Mouse (Mus musculus) left cerebral cortex, adult 2 months (tissue): ENCODE measurements around the gene Fam169b. TPM values are rescaled to one million over a fixed set of nuclear protein-coding genes. Genes with fewer than 3 reads are reported as not detected.

Experiments
- DNase-seq, 2 experiments: peaks; one replicate each; pipeline ENCODE4 v3.0.0; 2021 to 2022; ENCODE audit warnings: low spot score in 2 of 2, mixed read lengths in 1 of 2; ENCODE audit errors: extremely low spot score in 1 of 2
- H3K27ac ChIP-seq: fragments of 200-600 bp; 2 replicates; pipeline ENCODE4 v1.8.1; 2022
- H3K4me3 ChIP-seq: fragments of 200-600 bp; 2 replicates; pipeline ENCODE4 v1.8.1; 2022
- CTCF ChIP-seq: fragments of 200-600 bp; IDR thresholded peaks from 2 replicates; pipeline ENCODE4 v1.8.1; 2022; ENCODE audit warnings: antibody characterized with exemption, mild to moderate bottlenecking, moderate library complexity
- intact Hi-C: fragments of 180-260 bp; cut with DNase I; formaldehyde crosslinking; loops from one replicate; pipeline ENCODE4 v1.15.1; 2025
- long read RNA-seq, 2 experiments: library from polyadenylated mRNA; stranded (forward); transcript quantifications; one replicate each; pipeline ENCODE4 v2.0.0; 2021; ENCODE audit warnings: borderline mapping rate in 2 of 2
- total RNA-seq, 2 experiments: library from RNA; stranded (reverse); gene quantifications; 2 replicates each; pipeline ENCODE4 v1.2.3; 2021

Fam169b gene
- 1 to 10 TPM in 1 of 2 experiments, under 1 TPM in 1; 0.63 to 1.4 TPM for total RNA-seq
- long read RNA-seq, experiment 1, partial matches to known transcripts, result 1 of 3 reads
- long read RNA-seq, experiment 1, other reads (novel, unspliced or antisense), result 2 of 3 reads
- long read RNA-seq, experiment 2, partial matches to known transcripts, result 0 of 2 reads
- long read RNA-seq, experiment 2, other reads (novel, unspliced or antisense), result 2 of 2 reads

GRCm38 (mm10) chr7:68273515-68273914 lies at the start of gene Fam169b:
Gene Fam169b, plus strand, starts transcription at chr7:68273839.
- Histone ChIP-seq H3K4me3 (no peak within 1 kb of the TSS), H3K27ac (no peak within 1 kb of the TSS)
- DNase-seq, result no peak
- intact Hi-C loops, result no loop called here
- TF ChIP-seq CTCF, result no peak

GRCm38 (mm10) chr7:68224006-68224405 lies 49.6 kb upstream of the Fam169b start:
- intact Hi-C loops, result loop anchor here (5.0 kb wide), 1 partner anchor 78 kb away; no protein-coding TSS in a partner anchor
- H3K27ac ChIP-seq, result no peak overlapping the region
- TF ChIP-seq CTCF, result no peak
- no peak for DNase-seq
- H3K4me3 ChIP-seq, result no peak overlapping the region

GRCm38 (mm10) chr7:68225427-68226054 lies 48.1 kb upstream of the Fam169b start:
- TF ChIP-seq CTCF, result no peak
- Histone ChIP-seq H3K4me3 (no peak overlapping the region), H3K27ac (no peak overlapping the region)
- intact Hi-C loops, result no loop called here
- DNase-seq, result peak in 1 of 2 experiments; percentile 41

GRCm38 (mm10) chr7:68227021-68227420 lies 46.6 kb upstream of the Fam169b start:
- intact Hi-C loops, result no loop called here
- no peak for DNase-seq
- TF ChIP-seq CTCF, result no peak
- H3K4me3 ChIP-seq, result no peak overlapping the region
- no peak overlapping the region for H3K27ac ChIP-seq

- intact Hi-C loops, result no loop called here
- Histone ChIP-seq H3K4me3 (no peak overlapping the region), H3K27ac (no peak overlapping the region)
- DNase-seq, result no peak
- no peak for TF ChIP-seq CTCF
Observed at GRCm38 (mm10) chr7:68227621-68228020, 46.0 kb upstream of the Fam169b start.

GRCm38 (mm10) chr7:68228491-68228890 lies 45.1 kb upstream of the Fam169b start:
- intact Hi-C loops, result no loop called here

GRCm38 (mm10) chr7:68230831-68231230 lies 42.8 kb upstream of the Fam169b start:
- no peak for DNase-seq
- intact Hi-C loops, result no loop called here
- no peak overlapping the region for H3K27ac ChIP-seq
- no peak overlapping the region for H3K4me3 ChIP-seq
- no peak for TF ChIP-seq CTCF

More at GRCm38 (mm10) chr7:68228491-68228890, 45.1 kb upstream of the Fam169b start:
- no peak for DNase-seq
- Histone ChIP-seq H3K27ac (no peak overlapping the region), H3K4me3 (no peak overlapping the region)
- no peak for TF ChIP-seq CTCF

- TF ChIP-seq CTCF, result no peak
- Histone ChIP-seq H3K4me3 (no peak overlapping the region), H3K27ac (no peak overlapping the region)
- no peak for DNase-seq
- intact Hi-C loops, result no loop called here
Observed at GRCm38 (mm10) chr7:68232521-68232920, 41.1 kb upstream of the Fam169b start.

- Histone ChIP-seq H3K27ac (no peak overlapping the region), H3K4me3 (no peak overlapping the region)
- DNase-seq, result no peak
- no peak for TF ChIP-seq CTCF
- intact Hi-C loops, result no loop called here
Observed at GRCm38 (mm10) chr7:68233619-68234223, 39.9 kb upstream of the Fam169b start.

- no peak for DNase-seq
- no peak overlapping the region for H3K4me3 ChIP-seq
- TF ChIP-seq CTCF, result no peak
- intact Hi-C loops, result no loop called here
- H3K27ac ChIP-seq, result no peak overlapping the region
Observed at GRCm38 (mm10) chr7:68236817-68237216, 36.8 kb upstream of the Fam169b start.

GRCm38 (mm10) chr7:68239220-68239827 lies 34.3 kb upstream of the Fam169b start:
- no peak overlapping the region for H3K4me3 ChIP-seq
- no peak for TF ChIP-seq CTCF
- intact Hi-C loops, result no loop called here
- H3K27ac ChIP-seq, result no peak overlapping the region
- DNase-seq, result no peak

- no peak for TF ChIP-seq CTCF
- Histone ChIP-seq H3K4me3 (no peak overlapping the region), H3K27ac (no peak overlapping the region)
- no peak for DNase-seq
- intact Hi-C loops, result no loop called here
Observed at GRCm38 (mm10) chr7:68241205-68241604, 32.4 kb upstream of the Fam169b start.
